In the genomic region with DNA sequence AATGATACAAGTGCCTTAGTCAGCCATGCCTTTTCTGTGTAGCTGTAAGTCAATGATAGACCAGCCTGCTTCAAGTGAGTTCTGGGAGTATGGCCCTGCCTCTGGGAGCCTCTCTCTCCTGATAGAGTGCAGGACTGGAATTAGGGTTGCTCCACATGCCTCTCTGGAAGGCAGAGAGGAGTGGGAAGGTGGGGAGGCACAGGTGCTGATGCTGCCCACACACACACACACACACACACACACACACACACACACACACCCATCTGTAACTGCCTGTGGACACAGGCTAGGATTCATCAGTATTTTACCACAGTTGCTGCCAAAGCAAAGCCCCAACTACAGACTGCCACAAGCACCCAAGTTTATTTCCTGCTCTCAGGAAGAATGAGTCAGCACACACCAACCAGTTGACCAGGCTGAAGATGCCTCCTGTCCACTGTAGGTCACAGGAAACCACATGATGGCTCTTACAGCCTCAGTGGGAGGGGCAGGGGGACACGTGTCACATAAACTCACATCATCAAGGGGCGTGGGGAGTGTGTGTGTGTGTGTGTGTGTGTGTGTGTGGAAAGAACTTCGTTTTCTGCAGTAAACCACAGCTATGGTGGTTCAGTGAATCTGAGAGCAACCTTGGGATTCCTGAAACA, we compare ENCODE assay signal across 15 mouse cellular contexts. TPM values are rescaled to one million over a fixed set of nuclear protein-coding genes. Genes with fewer than 3 reads are reported as not detected.
A peak's percentile ranks its signal among the peaks of the same experiment; 100 is the strongest.
DNase-seq lines count a peak whose midpoint lies in the region; ATAC-seq and TF ChIP-seq lines count a peak whose summit lies in the region.
"Had no signal": no experiment of that assay in that cellular context is flagged by ENCODE, and none has a peak within 500 bp of the region (broad histone marks: within the 10 kb centered on the region; RNA-seq: fewer than 3 reads in every experiment).

No protein-coding gene starts in this region.

- DNase-seq in layer of hippocampus, adult 9-11 months: peak; percentile 33
- DNase-seq in layer of hippocampus, postnatal 10 days (ENCODE audit: low spot score in 2 of 2): no peak
- DNase-seq in adrenal gland, postnatal 14 days: peak; percentile 31
- DNase-seq in liver, embryonic 14.5 days (ENCODE audit: low read depth in 3 of 3, low spot score in 3 of 3): peak in 1 of 3 experiments; percentile 36
- peak; percentile 62 to 80 for DNase-seq in natural killer cell, adult 2 months (ENCODE audit: low spot score in 2 of 2)
- no peak for DNase-seq in layer of hippocampus, adult 9-10 months (ENCODE audit: low spot score)
- DNase-seq in c-Kit-positive CD71-positive TER-119-positive erythroid progenitor cells, embryonic 14.5 days (ENCODE audit: low spot score): no peak
- no peak for DNase-seq in embryo, embryonic 10.5 days (ENCODE audit: low spot score)
- DNase-seq: embryo, embryonic 11 days; kidney, adult 9 months had no signal

- H3K36me3 ChIP-seq in liver, embryonic 14.5 days (replicated peaks; ENCODE audit: control insufficient read depth, insufficient read depth, low read depth): no peaks in the 10 kb centered on the region
- H3K36me3 ChIP-seq: heart, embryonic 15.5 days; neural tube, embryonic 13.5 days had no signal

- H3K4me2 ChIP-seq in liver, embryonic 14.5 days (ENCODE audit: low read depth): no peak overlapping the region
- H3K4me2 ChIP-seq: heart, embryonic 15.5 days; neural tube, embryonic 13.5 days had no signal

- ATAC-seq in liver, embryonic 14.5 days (ENCODE audit: insufficient read depth): peak; percentile 26; the same call in 1 of the 2 replicates
- ATAC-seq: forebrain, embryonic 16.5 days had no signal

- TF ChIP-seq CTCF in liver, embryonic 14.5 days (IDR thresholded peaks at IDR 0.05; ENCODE audit: low read depth): no peak

- 12% methylated on average over 3 of the region's 3 CpGs for WGBS in liver, embryonic 14.5 days (ENCODE audit: insufficient replicate concordance)

- H3K9ac ChIP-seq in liver, embryonic 14.5 days (replicated peaks): no peak overlapping the region
- H3K9ac ChIP-seq: heart, embryonic 15.5 days; neural tube, embryonic 13.5 days had no signal

- H3K4me3 ChIP-seq in liver, embryonic 14.5 days (ENCODE audit: insufficient read depth in 1 of 2, low read depth in 2 of 2, low read length in 2 of 2): no peak overlapping the region
- H3K4me3 ChIP-seq: heart, embryonic 15.5 days; neural tube, embryonic 13.5 days had no signal

- H3K27ac ChIP-seq in liver, embryonic 14.5 days: no peak overlapping the region
- H3K27ac ChIP-seq: heart, embryonic 15.5 days; neural tube, embryonic 13.5 days had no signal

- no peaks in the 10 kb centered on the region for H3K27me3 ChIP-seq in liver, embryonic 14.5 days (ENCODE audit: control insufficient read depth, insufficient read depth, low read length)
- H3K27me3 ChIP-seq: heart, embryonic 15.5 days; neural tube, embryonic 13.5 days had no signal

- peaks cover 0 to 4% of the 10 kb centered on the region in 2 experiments; a peak in 2 of 4 replicates for H3K4me1 ChIP-seq in liver, embryonic 14.5 days (replicated peaks; ENCODE audit: control insufficient read depth in 2 of 2, insufficient read depth in 2 of 2, low read length in 1 of 2)
- H3K4me1 ChIP-seq: neural tube, embryonic 13.5 days had no signal

- TF ChIP-seq EP300 in liver, embryonic 14.5 days (IDR thresholded peaks at IDR 0.05; ENCODE audit: low read depth): no peak

- no peaks in the 10 kb centered on the region for H3K9me3 ChIP-seq in liver, embryonic 14.5 days (ENCODE audit: control insufficient read depth, low read length)
- H3K9me3 ChIP-seq: heart, embryonic 15.5 days; neural tube, embryonic 13.5 days had no signal

RNA-seq across cellular contexts. Expression of a gene that starts 3.7 kb away (rescaled TPM):
- total RNA-seq in layer of hippocampus, postnatal 10 days (2021): not detected
- 0.83 TPM in 1 of 2 replicates, not detected in the other for total RNA-seq in adrenal gland, postnatal 14 days (2021)
- polyA plus RNA-seq in liver, embryonic 14.5 days (2012; rRNA removed): 0.18 TPM in 1 of 2 replicates, not detected in the other
- polyA plus RNA-seq in liver, embryonic 14.5 days (2014; fragmentation: Nextera tagmentation; extraction: Ambion mirVana): not detected in 2 replicates
- total RNA-seq: left cerebral cortex, adult 18-20 months had no signal
- polyA plus RNA-seq: forebrain, embryonic 16.5 days; heart, embryonic 15.5 days; lung, embryonic 16.5 days; neural tube, embryonic 13.5 days had no signal

RNA-seq across cellular contexts. Expression of a gene that starts 24.4 kb away (rescaled TPM):
- under 1 TPM in 1 of 2 experiments, not detected in 1; 0.11 TPM for total RNA-seq in layer of hippocampus, postnatal 10 days (2021)
- total RNA-seq in adrenal gland, postnatal 14 days (2021): 0.34 and 0.78 TPM in 2 replicates
- 0.75 and 0.89 TPM in 2 replicates for polyA plus RNA-seq in liver, embryonic 14.5 days (2012; rRNA removed)
- polyA plus RNA-seq in liver, embryonic 14.5 days (2014; fragmentation: Nextera tagmentation; extraction: Ambion mirVana): 0.63 and 1.1 TPM in 2 replicates
- polyA plus RNA-seq: forebrain, embryonic 16.5 days; neural tube, embryonic 13.5 days had no signal

RNA-seq across cellular contexts. Expression of a gene that starts 31.1 kb away (rescaled TPM):
- total RNA-seq in layer of hippocampus, postnatal 10 days (2021): under 1 TPM in 1 of 2 experiments, not detected in 1; 0.20 TPM
- 0.70 and 1.7 TPM in 2 replicates for total RNA-seq in adrenal gland, postnatal 14 days (2021)
- 0.66 and 0.83 TPM in 2 replicates for polyA plus RNA-seq in liver, embryonic 14.5 days (2012; rRNA removed)
- polyA plus RNA-seq in liver, embryonic 14.5 days (2014; fragmentation: Nextera tagmentation; extraction: Ambion mirVana): 0.67 and 1.5 TPM in 2 replicates
- total RNA-seq: left cerebral cortex, adult 18-20 months had no signal

RNA-seq across cellular contexts. Expression of a gene that starts 36.4 kb away (rescaled TPM):
- 1 to 10 TPM; 2.5 to 3.5 TPM for total RNA-seq in layer of hippocampus, postnatal 10 days (2021)
- total RNA-seq in adrenal gland, postnatal 14 days (2021): 0.93 and 3.7 TPM in 2 replicates
- 3.7 and 4.8 TPM in 2 replicates for polyA plus RNA-seq in liver, embryonic 14.5 days (2012; rRNA removed)
- polyA plus RNA-seq in liver, embryonic 14.5 days (2014; fragmentation: Nextera tagmentation; extraction: Ambion mirVana): 7.6 and 7.8 TPM in 2 replicates

RNA-seq across cellular contexts. Expression of a gene that starts 50.7 kb away (rescaled TPM):
- not detected for total RNA-seq in layer of hippocampus, postnatal 10 days (2021)
- total RNA-seq in adrenal gland, postnatal 14 days (2021): not detected in 2 replicates
- not detected in 2 replicates for polyA plus RNA-seq in liver, embryonic 14.5 days (2012; rRNA removed)
- not detected in 2 replicates for polyA plus RNA-seq in liver, embryonic 14.5 days (2014; fragmentation: Nextera tagmentation; extraction: Ambion mirVana)
- total RNA-seq: left cerebral cortex, adult 18-20 months had no signal
- polyA plus RNA-seq: forebrain, embryonic 16.5 days; heart, embryonic 15.5 days; lung, embryonic 16.5 days; neural tube, embryonic 13.5 days had no signal

Comparison
In these comparisons a context has a peak if more than half of its experiments do, and no peak if none do; other contexts are left out.
1. DNase-seq: peak in layer of hippocampus, adult 9-11 months (single experiment), adrenal gland, postnatal 14 days (single experiment) and natural killer cell, adult 2 months (2 of 2); none in layer of hippocampus, postnatal 10 days (0 of 2), layer of hippocampus, adult 9-10 months (single experiment), c-Kit-positive CD71-positive TER-119-positive erythroid progenitor cells, embryonic 14.5 days (single experiment) and embryo, embryonic 10.5 days (single experiment).